Mouse (Mus musculus) spleen, adult 2 months (tissue): ENCODE measurements at regions not wholly inside any gene's neighbourhood (a gene's known extent, or its start where the extent isn't known, plus 50 kb on each side); places are given as distances from the start of the nearest gene placed in this dataset.

Experiments
- CTCF ChIP-seq: fragments of 200-500 bp; IDR thresholded peaks from 2 replicates; pipeline ENCODE4 v1.5.1; 2011; ENCODE audit warnings: mild to moderate bottlenecking, inconsistent platforms; ENCODE audit not compliant: insufficient read depth, insufficient read length, insufficient replicate concordance; ENCODE audit errors: extremely low read depth
- POLR2A ChIP-seq: fragments of 200-500 bp; IDR thresholded peaks from 2 replicates; pipeline ENCODE4 v1.6.1; 2011; ENCODE audit warnings: low read depth, low read length, inconsistent platforms

DNA sequence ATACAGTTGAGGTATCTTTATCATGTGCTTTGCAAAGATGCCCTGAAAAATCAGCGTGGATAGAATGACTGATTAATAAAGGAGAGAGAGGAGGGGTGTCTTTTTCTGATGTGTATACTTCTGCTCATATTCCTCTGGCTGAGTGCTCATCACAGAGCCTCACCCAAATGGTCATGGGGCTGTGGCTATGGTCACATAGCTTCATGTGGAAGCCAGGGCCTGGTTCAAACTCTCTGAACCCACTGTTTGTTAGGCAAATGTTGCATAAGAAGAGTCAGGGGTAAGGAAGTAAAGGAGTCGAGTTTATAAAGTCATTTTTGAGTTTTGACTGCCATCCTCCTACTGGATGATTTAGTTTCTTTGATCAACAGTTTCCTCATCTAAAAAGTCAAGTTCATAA is 221.0 kb downstream of the Fzd1 start:
- TF ChIP-seq CTCF (no peak), POLR2A (no peak)
